Mouse (Mus musculus): ENCODE data around the gene Fgfr2. TPM values are rescaled to one million over a fixed set of nuclear protein-coding genes. Genes with fewer than 3 reads are reported as not detected.

Gene Fgfr2
- polyA plus RNA-seq, 1 experiment from 2014 or later, result 123 TPM

DNA sequence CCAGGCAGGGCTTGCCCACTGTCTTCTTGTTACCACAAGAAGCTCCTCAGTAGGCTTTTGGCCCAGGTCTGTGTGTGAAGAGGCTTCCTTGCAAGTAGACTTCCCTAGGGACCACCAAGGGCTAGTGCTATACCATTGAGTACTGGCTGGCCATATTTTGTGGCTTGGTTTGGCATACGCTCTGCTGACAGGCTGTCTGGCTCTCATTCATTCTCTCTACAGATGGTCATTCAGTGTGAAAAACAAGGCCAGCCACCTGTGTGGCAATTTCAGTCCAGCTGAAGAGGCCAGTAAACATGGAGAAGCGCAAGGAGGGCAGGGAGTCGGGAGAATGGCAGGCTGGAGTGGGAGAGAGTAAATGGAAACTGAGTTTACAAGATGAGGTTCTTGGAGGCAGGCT, 2407.7 kb downstream of the Fgfr2 start:
- ATAC-seq (ENCODE audit: low FRiP score, low read depth), result no peak
- Histone ChIP-seq H3K27ac (no peak overlapping the region), H3K9ac (no peak overlapping the region), H3K4me2 (replicated peaks) (no peak overlapping the region), H3K4me3 (no peak overlapping the region), H3K4me1 (peaks cover 3% of the 10 kb centered on the region; the same call in 1 of the 2 replicates), H3K27me3 (no peaks in the 10 kb centered on the region), H3K36me3 (peaks cover 32% of the 10 kb centered on the region), H3K9me3 (no peaks in the 10 kb centered on the region)
- WGBS, result 89% methylated on average over 3 of the region's 3 CpGs

DNA sequence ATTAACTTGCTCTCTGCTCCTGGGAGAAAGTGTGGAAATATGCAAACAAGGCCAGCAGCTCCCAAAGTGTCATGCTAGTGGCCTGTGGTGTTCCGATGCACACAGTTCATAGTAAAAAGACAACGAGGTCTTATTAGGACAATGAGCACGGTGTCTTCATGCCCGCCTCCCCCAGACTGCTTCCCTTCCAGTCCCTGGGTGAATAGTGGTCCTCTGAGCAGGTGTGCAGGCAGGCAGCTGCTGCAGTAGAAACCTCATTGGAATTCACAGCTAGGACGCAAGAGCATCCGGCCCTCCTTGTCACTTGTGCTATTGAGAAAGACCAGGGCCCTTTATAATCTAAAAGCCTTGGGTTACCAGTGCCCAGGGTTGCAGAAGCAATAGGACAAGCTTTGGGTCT, 2409.8 kb downstream of the Fgfr2 start:
- Histone ChIP-seq H3K4me1 (peaks cover 18% of the 10 kb centered on the region), H3K9me3 (no peaks in the 10 kb centered on the region), H3K9ac (no peak overlapping the region), H3K36me3 (peaks cover 26% of the 10 kb centered on the region), H3K4me2 (replicated peaks) (no peak overlapping the region), H3K27me3 (no peaks in the 10 kb centered on the region), H3K4me3 (no peak overlapping the region), H3K27ac (no peak overlapping the region)
- WGBS, result 72% methylated on average over 6 of the region's 6 CpGs
- no peak for ATAC-seq (ENCODE audit: low FRiP score, low read depth)

DNA sequence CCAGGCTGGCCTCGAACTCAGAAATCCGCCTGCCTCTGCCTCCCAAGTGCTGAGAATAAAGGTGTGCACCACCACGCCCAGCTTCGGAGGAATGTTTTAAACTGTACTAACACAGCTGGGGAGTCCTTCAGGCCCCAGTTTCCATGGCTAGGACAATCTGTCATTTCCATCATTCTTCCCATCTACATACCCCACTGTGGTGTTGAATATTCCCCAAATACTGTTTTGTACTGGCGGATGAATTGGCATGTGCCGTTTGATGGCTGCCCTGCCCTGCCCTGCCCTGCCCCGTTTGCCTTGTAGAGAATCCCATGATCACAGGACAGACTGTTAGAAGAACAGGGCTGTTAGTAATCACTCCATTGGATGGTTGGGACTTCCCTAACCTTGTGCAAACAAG, 2411.3 kb downstream of the Fgfr2 start:
- H3K4me3 ChIP-seq, result no peak overlapping the region
- H3K27me3 ChIP-seq, result no peaks in the 10 kb centered on the region
- H3K4me2 ChIP-seq (replicated peaks), result no peak overlapping the region
- no peak overlapping the region for H3K9ac ChIP-seq
- peaks cover 30% of the 10 kb centered on the region for H3K4me1 ChIP-seq
- WGBS, result 89% methylated on average over 7 of the region's 7 CpGs
- H3K27ac ChIP-seq, result no peak overlapping the region
- no peaks in the 10 kb centered on the region for H3K9me3 ChIP-seq
- H3K36me3 ChIP-seq, result peaks cover 11% of the 10 kb centered on the region
- no peak for ATAC-seq (ENCODE audit: low FRiP score, low read depth)

DNA sequence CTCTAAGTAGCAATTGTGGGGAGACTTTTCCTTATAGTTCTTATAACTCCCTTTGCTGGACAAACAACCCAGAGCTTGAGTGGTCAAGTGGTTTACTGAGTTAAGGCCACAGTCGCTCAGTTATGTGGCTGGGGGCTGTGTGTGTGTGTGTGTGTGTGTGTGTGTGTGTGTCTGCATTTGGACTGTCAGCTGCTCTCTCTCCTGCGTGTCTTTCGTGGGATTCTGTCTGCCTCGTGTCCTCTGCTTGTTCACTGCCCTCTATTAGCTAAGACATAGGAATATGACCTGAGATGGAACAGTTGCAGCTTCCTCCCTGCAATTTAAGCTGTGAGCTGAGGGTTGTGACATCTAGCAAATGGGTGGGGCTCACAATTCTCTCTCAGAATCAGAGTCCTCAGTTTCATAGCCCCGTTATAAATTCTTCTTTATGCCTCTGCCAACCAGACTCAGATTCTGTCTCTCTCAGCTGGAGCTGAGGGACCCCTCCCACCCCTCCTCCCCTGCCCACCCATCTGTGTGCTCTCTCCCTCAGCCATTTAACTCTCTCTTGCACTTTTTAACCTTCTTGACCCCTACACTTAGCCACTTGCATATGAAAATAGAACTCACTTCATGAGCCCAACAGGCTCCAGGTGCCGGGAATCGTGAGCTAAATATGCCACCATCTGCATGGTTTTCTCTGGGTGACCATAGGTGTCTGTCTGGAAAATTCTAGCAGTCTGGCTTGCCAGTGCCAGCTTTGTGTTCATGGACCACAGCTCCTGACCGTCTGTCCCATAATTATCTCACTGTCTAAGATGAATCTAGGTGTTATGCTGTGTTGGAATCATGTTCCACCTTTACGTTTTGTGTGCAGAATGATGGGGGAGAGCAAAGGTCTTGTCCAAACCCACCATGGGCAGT, 2413.5 kb downstream of the Fgfr2 start:
- H3K27ac ChIP-seq, result no peak overlapping the region; the same call in 1 of the 2 replicates
- WGBS, result 64% methylated on average over 9 of the region's 9 CpGs

DNA sequence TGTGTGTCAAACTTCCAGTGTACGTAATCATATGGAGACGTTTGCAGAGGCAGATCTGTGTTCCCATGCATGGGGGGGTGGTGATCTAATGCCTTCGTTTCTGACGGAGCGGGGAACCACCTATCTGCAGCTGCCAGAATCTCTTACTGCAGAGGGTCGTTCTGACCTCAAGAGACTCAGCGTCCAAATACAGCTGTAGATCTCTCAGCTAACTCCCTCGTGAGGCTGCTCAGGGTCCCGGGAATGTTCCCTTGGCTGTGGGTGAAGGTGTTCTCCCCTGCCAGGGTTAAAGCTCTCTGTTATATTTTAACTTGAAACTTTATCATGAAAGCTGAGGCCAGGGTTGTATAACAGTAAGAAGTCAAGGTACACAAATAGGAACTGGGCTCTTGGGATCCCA, 2414.2 kb downstream of the Fgfr2 start:
- Histone ChIP-seq H3K27me3 (no peaks in the 10 kb centered on the region), H3K27ac (peak overlapping the region; percentile 15; the same call in 1 of the 2 replicates), H3K4me2 (replicated peaks) (no peak overlapping the region), H3K4me3 (no peak overlapping the region), H3K36me3 (no peaks in the 10 kb centered on the region), H3K4me1 (peaks cover 33% of the 10 kb centered on the region), H3K9me3 (no peaks in the 10 kb centered on the region), H3K9ac (0 out of 2 replicates have a peak overlapping the region, but pooled peaks have one; percentile 8)
- WGBS, result 44% methylated on average over 9 of the region's 9 CpGs
- ATAC-seq (ENCODE audit: low FRiP score, low read depth), result no peak

More for the DNA sequence above, 2413.5 kb downstream of the Fgfr2 start:
- Histone ChIP-seq H3K9ac (no peak overlapping the region), H3K4me2 (replicated peaks) (no peak overlapping the region), H3K4me3 (no peak overlapping the region), H3K9me3 (no peaks in the 10 kb centered on the region), H3K36me3 (no peaks in the 10 kb centered on the region), H3K4me1 (peaks cover 33% of the 10 kb centered on the region), H3K27me3 (no peaks in the 10 kb centered on the region)
- ATAC-seq (ENCODE audit: low FRiP score, low read depth), result no peak; the same call in 1 of the 2 replicates

DNA sequence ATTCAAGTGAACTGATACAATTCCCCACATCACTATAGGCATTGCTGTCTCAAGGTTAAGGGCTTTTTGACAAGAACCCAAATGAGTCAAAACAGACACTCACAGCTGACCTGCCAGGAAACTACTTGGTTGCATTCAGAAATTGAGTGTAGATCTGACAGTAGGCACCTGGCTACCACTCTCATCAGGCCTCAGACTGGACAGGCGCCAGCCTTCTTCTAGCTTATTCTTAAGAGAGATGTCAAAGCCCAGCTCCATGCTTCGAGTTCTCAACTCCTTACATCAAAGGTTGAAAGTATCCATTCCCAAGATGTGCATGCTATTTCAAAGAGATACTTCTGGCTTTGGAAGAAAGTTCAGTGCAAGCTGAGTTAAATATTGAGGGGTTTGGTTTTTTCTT, 2417.9 kb downstream of the Fgfr2 start:
- H3K27ac ChIP-seq, result no peak overlapping the region
- whole genome bisulfite sequencing, result 85% methylated on average over 2 of the region's 2 CpGs
- no peak overlapping the region for H3K9ac ChIP-seq
- no peak overlapping the region for H3K4me3 ChIP-seq
- H3K4me2 ChIP-seq (replicated peaks), result no peak overlapping the region
- peaks cover 17% of the 10 kb centered on the region for H3K36me3 ChIP-seq
- peaks cover 33% of the 10 kb centered on the region for H3K4me1 ChIP-seq
- no peak for ATAC-seq (ENCODE audit: low FRiP score, low read depth)
- H3K9me3 ChIP-seq, result no peaks in the 10 kb centered on the region
- no peaks in the 10 kb centered on the region for H3K27me3 ChIP-seq

DNA sequence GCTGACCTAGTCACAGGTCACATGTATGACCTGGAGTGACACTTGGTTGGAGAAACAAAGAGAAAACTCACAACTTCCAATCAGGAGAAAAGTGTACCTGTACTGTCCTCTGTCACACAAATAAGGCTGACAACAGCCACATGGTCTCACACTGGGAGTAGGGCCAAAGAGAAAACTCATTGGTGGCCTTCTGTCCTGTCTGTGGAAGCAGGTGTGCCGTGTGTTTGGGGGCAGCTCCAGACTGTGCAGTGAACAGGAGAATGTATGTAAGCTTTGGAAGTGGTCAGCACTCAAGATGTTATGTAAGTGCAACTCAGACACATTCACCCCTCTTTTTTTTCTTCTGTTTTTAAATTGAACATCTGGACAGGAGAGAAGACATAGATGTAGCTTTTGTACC, 2421.8 kb downstream of the Fgfr2 start:
- peaks cover 27% of the 10 kb centered on the region for H3K36me3 ChIP-seq
- no peaks in the 10 kb centered on the region for H3K9me3 ChIP-seq
- no peak overlapping the region for H3K4me2 ChIP-seq (replicated peaks)
- no peaks in the 10 kb centered on the region for H3K27me3 ChIP-seq
- H3K9ac ChIP-seq, result no peak overlapping the region
- WGBS, result 90% methylated on average over 1 of the region's 1 CpGs
- no peak overlapping the region for H3K4me3 ChIP-seq
- peaks cover 12% of the 10 kb centered on the region; the same call in 1 of the 2 replicates for H3K4me1 ChIP-seq
- no peak overlapping the region for H3K27ac ChIP-seq
- no peak for ATAC-seq (ENCODE audit: low FRiP score, low read depth)

DNA sequence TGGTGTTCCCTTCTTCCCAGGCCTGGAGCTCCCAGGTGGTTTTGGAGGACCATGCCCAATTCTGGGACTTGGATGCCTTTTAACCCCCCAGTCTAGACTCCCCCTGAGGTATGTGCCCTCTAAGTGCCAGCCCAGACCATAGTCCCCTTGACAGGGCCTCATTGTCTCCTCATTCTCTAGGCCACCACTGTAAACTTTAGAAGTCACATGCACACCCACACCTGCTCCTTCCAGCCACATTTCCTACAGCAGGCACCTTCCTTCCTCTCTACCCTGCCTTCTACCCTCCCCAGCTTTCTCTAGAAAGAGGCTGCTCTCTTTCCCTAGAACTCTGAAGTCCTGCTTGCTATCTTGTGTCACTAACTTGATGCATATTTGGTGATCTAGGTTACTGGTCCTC, 2424.7 kb downstream of the Fgfr2 start:
- peaks cover 37% of the 10 kb centered on the region for H3K4me1 ChIP-seq
- no peak overlapping the region for H3K9ac ChIP-seq
- no peaks in the 10 kb centered on the region for H3K27me3 ChIP-seq
- peaks cover 27% of the 10 kb centered on the region for H3K36me3 ChIP-seq
- H3K4me2 ChIP-seq (replicated peaks), result no peak overlapping the region
- no peaks in the 10 kb centered on the region for H3K9me3 ChIP-seq
- H3K27ac ChIP-seq, result no peak overlapping the region
- no peak overlapping the region for H3K4me3 ChIP-seq
- ATAC-seq (ENCODE audit: low FRiP score, low read depth), result no peak

DNA sequence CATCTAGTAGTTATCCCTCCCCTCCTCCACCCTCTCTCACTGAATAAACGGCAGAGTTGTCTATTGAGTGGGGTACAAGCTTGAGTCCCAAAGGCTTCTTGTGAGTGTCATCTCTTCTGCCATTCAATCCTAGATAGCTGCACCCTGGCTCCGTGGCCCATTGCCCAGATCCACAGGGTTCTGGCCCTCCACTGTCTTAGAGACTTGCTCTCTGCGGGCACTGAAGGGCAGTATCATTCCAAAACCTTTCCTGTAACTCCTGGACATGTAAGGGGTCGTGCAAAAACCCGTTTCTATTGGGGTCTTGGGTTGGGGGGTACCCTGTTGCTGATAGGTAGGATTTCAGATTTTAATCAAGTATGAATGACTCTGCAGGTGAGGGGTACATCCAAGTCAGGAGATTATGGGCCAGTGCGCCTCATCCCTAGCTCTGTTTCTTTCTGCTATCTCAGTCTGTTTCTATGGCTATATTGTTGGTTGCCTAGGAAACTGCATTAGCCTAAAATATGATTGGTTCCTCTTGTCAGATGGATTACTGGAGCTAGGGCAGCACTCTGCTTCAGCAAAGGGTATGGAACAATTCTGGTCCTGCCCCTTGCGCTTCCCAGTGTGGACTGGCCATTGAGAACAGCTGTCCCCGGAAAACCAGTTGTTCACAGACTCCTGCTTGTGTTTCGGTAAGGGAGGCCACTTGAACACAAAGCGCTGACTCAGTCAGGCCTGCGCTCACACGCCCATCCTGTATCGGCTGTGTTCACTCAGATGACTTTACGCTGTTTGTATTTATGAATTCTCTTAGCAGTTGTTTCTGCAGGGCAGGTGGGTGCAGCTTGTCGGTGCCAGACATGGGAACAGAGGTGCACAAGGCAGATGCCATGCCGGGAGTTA, 2426.6 kb downstream of the Fgfr2 start:
- no peaks in the 10 kb centered on the region for H3K27me3 ChIP-seq
- WGBS, result 82% methylated on average over 16 of the region's 16 CpGs
- H3K4me3 ChIP-seq, result no peak overlapping the region
- H3K9ac ChIP-seq, result no peak overlapping the region
- no peak for ATAC-seq (ENCODE audit: low FRiP score, low read depth)
- no peak overlapping the region for H3K4me2 ChIP-seq (replicated peaks)
- no peak overlapping the region for H3K27ac ChIP-seq
- H3K36me3 ChIP-seq, result peaks cover 20% of the 10 kb centered on the region
- H3K4me1 ChIP-seq, result peaks cover 46% of the 10 kb centered on the region
- H3K9me3 ChIP-seq, result no peaks in the 10 kb centered on the region

DNA sequence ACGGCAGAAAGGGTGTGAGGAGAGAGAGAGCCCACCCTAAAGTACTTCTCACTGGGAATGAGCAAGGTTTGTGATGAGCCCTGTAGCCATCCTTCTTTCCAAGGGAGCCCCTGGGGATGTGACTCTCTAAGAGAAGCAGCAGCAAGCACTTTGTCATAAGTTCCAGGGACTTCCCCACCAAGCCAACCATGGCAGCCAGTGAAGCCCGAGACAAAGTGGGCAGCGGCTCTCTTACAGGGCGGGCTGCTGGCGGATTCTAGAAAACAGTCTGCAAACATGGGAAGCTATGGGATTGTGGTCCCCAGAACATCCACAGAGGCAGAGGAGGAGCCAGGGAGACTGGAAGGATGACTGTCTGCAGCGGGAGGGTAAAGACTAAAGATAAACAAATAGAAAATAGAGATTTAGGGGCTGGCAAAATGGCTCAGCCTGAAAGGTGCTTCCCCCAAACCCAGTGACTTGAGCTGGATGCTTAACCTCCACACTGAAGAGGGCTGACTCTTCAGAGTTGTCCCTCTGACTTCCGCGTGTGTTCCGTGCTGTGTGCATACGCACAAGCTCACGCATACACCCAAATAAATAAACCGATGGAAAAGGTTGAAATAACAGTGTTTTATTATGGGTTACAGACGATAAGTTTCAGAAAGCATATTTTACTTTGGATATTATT, 2427.3 kb downstream of the Fgfr2 start:
- Histone ChIP-seq H3K4me2 (replicated peaks) (no peak overlapping the region), H3K4me3 (no peak overlapping the region), H3K27ac (no peak overlapping the region), H3K9me3 (no peaks in the 10 kb centered on the region), H3K36me3 (peaks cover 14% of the 10 kb centered on the region), H3K27me3 (no peaks in the 10 kb centered on the region), H3K4me1 (peaks cover 54% of the 10 kb centered on the region), H3K9ac (no peak overlapping the region)
- WGBS, result 81% methylated on average over 13 of the region's 13 CpGs
- no peak for ATAC-seq (ENCODE audit: low FRiP score, low read depth)

DNA sequence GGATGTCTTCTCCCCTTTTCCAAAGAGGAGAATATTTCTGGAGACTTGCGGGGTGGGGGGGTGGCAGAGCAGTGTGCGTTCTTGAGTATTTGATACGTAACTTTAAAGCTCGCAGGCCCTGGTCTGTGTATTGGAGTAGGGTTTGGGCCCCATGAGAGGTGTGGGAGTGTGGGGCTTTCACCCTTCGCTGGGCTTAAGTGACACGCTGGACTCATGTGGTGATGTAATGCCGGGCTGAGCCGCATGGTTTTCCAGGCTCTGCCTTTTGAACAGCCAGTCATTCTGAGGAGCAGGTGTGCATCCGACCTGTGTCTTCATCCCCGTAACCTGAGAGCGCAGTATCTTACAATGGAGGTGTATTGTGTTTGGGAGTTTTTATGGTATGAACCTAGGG, 2429.4 kb downstream of the Fgfr2 start:
- ATAC-seq (ENCODE audit: low FRiP score, low read depth), result no peak
- Histone ChIP-seq H3K9me3 (no peaks in the 10 kb centered on the region), H3K4me3 (peak overlapping the region; percentile 72), H3K4me2 (replicated peaks) (peak overlapping the region; percentile 83), H3K4me1 (peaks cover 56% of the 10 kb centered on the region), H3K27me3 (no peaks in the 10 kb centered on the region), H3K9ac (peak overlapping the region; percentile 92), H3K36me3 (no peaks in the 10 kb centered on the region), H3K27ac (peak overlapping the region; percentile 97; the same call in 1 of the 2 replicates)
- WGBS, result 22% methylated on average over 11 of the region's 11 CpGs
